Mouse (Mus musculus): Measurements from ENCODE around the gene Plpp7. TPM values are rescaled to one million over a fixed set of nuclear protein-coding genes. Genes with fewer than 3 reads are reported as not detected.
A peak's percentile ranks its signal among the peaks of the same experiment; 100 is the strongest.

Plpp7 gene
- polyA plus RNA-seq, 1 experiment from 2014 or later: 13.6 TPM

DNA sequence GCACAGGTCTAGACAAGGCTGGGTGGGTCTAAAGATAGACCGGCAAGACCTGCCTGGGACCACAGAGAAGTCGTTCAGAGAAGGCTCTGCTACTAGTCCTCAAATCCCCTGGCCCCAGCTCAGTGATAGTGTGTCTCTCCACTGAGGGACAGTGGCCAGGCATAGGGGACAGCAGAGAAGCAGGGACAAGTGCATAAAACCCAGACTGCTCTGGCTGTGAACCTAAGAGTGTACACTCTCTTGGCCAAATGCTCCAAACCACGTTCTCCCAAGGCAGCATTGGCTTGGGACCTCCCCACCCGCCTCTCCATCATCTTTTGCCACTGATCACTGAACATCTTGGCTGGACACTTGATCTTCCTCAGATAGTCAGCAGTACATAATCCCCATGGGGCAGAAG, 7.7 kb upstream of the Plpp7 start:
- ATAC-seq (ENCODE audit: insufficient number of reproducible peaks, insufficient read depth, low FRiP score, low read depth): no peak
- peak overlapping the region in 1 of 2 experiments; percentile 72; a peak in 1 of 4 replicates for H3K27ac ChIP-seq (replicated peaks in 1 of 2; ENCODE audit: control insufficient read depth in 1 of 2, insufficient read depth in 1 of 2, low read depth in 2 of 2, low read length in 2 of 2)
- no peaks in the 10 kb centered on the region for H3K27me3 ChIP-seq (ENCODE audit: control insufficient read depth, insufficient read depth, low read length)
- H3K4me2 ChIP-seq (ENCODE audit: low read length): no peak overlapping the region
- WGBS: 43% methylated on average over 4 of the region's 4 CpGs
- no peaks in the 10 kb centered on the region for H3K9me3 ChIP-seq (ENCODE audit: control insufficient read depth, low read length)
- no peak overlapping the region for H3K4me3 ChIP-seq (ENCODE audit: control insufficient read depth in 1 of 2, insufficient read depth in 1 of 2, low read depth in 1 of 2, low read length in 2 of 2)
- peaks cover 16 to 23% of the 10 kb centered on the region in 2 experiments for H3K4me1 ChIP-seq (ENCODE audit: control insufficient read depth in 2 of 2, insufficient read depth in 2 of 2, low read length in 2 of 2)
- H3K9ac ChIP-seq (ENCODE audit: low read length): no peak overlapping the region
- H3K36me3 ChIP-seq (ENCODE audit: control insufficient read depth, insufficient read depth, low read length): no peaks in the 10 kb centered on the region

DNA sequence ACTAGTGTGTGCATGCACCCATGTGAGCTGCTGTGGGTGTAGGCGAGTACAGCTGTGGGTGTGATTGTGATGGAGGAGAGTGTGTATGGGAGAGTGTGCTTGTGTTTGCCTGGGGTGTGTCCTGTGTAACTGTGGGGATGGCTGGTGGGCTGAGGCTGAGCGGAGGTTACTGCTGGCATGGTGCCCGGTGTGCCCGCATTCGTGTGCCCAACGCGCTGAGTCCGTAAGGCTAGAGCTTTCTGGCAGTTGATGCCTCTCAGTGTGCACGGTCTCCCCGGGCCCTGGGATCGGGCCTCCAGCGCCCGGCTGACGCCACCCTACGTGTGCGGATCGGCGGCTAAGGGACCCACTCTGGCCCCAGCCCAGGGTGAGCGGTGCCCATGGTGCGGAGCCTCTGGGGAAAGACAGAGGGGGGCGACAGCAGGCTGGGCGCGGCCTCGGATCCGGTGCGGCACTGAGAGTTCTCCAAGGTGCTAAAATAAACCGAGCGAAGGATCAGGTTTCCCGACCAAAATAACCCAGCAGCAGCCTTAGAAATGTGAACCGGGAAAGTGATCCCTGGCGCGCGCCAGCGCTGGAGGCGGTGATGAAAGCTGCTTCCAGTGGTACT, 6.9 kb upstream of the Plpp7 start:
- WGBS: 4% methylated on average over 35 of the region's 35 CpGs
- Histone ChIP-seq H3K4me3 (ENCODE audit: control insufficient read depth in 1 of 2, insufficient read depth in 1 of 2, low read depth in 1 of 2, low read length in 2 of 2) (peak overlapping the region; percentile 20 to 35), H3K27ac (replicated peaks in 1 of 2; ENCODE audit: control insufficient read depth in 1 of 2, insufficient read depth in 1 of 2, low read depth in 2 of 2, low read length in 2 of 2) (peak overlapping the region; percentile 72 to 77), H3K27me3 (ENCODE audit: control insufficient read depth, insufficient read depth, low read length) (no peaks in the 10 kb centered on the region), H3K9ac (ENCODE audit: low read length) (peak overlapping the region; percentile 57), H3K4me1 (ENCODE audit: control insufficient read depth in 2 of 2, insufficient read depth in 2 of 2, low read length in 2 of 2) (peaks cover 16 to 23% of the 10 kb centered on the region in 2 experiments), H3K4me2 (ENCODE audit: low read length) (peak overlapping the region; percentile 57), H3K9me3 (ENCODE audit: control insufficient read depth, low read length) (no peaks in the 10 kb centered on the region), H3K36me3 (ENCODE audit: control insufficient read depth, insufficient read depth, low read length) (no peaks in the 10 kb centered on the region)
- peak; percentile 34; the same call in 1 of the 2 replicates for ATAC-seq (ENCODE audit: insufficient number of reproducible peaks, insufficient read depth, low FRiP score, low read depth)

DNA sequence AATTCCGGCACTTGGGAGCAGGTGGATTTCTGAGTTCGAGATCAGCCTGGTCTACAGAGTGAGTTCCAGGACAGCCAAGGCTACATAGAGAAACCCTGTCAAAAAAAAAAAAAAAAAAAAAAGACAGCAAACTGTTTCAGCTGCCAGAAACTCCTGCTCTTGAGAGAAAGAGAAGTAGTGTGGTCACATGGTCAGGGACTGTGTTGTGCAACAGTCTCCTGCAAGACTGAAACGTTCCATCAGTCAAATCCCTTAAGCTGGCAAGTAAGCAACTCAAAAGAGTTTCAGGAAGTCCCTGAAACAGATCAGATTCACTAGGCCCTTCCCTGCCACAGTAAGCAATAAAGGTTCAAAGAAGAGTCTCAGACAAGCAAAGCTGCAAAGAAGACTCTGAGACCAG, 5.7 kb upstream of the Plpp7 start:
- Histone ChIP-seq H3K9ac (ENCODE audit: low read length) (peak overlapping the region; percentile 57; the same call in 1 of the 2 replicates), H3K27me3 (ENCODE audit: control insufficient read depth, insufficient read depth, low read length) (no peaks in the 10 kb centered on the region), H3K9me3 (ENCODE audit: control insufficient read depth, low read length) (no peaks in the 10 kb centered on the region), H3K27ac (replicated peaks in 1 of 2; ENCODE audit: control insufficient read depth in 1 of 2, insufficient read depth in 1 of 2, low read depth in 2 of 2, low read length in 2 of 2) (peak overlapping the region in 1 of 2 experiments; percentile 72; a peak in 2 of 4 replicates), H3K4me1 (ENCODE audit: control insufficient read depth in 2 of 2, insufficient read depth in 2 of 2, low read length in 2 of 2) (peaks cover 16 to 23% of the 10 kb centered on the region in 2 experiments), H3K4me3 (ENCODE audit: control insufficient read depth in 1 of 2, insufficient read depth in 1 of 2, low read depth in 1 of 2, low read length in 2 of 2) (no peak overlapping the region), H3K4me2 (ENCODE audit: low read length) (no peak overlapping the region; the same call in 1 of the 2 replicates), H3K36me3 (ENCODE audit: control insufficient read depth, insufficient read depth, low read length) (no peaks in the 10 kb centered on the region)
- WGBS: 73% methylated on average over 3 of the region's 3 CpGs
- no peak for ATAC-seq (ENCODE audit: insufficient number of reproducible peaks, insufficient read depth, low FRiP score, low read depth)

DNA sequence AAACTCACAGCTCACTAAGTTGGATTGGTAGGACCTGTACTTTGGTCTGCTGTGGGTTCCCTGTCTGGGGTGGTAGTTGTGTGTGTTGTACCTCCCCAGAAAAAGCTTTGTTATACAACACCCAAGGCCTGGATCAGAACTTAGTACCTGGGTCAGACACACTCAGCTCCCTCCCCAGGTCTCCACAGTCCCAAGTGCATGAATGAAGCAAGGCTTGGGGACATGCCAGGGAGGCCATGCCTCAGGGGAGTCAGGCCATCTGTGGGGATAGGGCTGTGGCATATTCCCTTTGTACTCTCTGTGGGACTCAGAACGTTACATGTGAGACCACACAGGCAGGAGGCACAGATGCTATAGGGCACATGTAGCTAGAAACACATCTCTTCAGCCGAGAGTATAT, 5.2 kb upstream of the Plpp7 start:
- Histone ChIP-seq H3K9ac (ENCODE audit: low read length) (no peak overlapping the region), H3K36me3 (ENCODE audit: control insufficient read depth, insufficient read depth, low read length) (no peaks in the 10 kb centered on the region), H3K27me3 (ENCODE audit: control insufficient read depth, insufficient read depth, low read length) (no peaks in the 10 kb centered on the region), H3K4me3 (ENCODE audit: control insufficient read depth in 1 of 2, insufficient read depth in 1 of 2, low read depth in 1 of 2, low read length in 2 of 2) (no peak overlapping the region), H3K27ac (replicated peaks in 1 of 2; ENCODE audit: control insufficient read depth in 1 of 2, insufficient read depth in 1 of 2, low read depth in 2 of 2, low read length in 2 of 2) (no peak overlapping the region), H3K4me1 (ENCODE audit: control insufficient read depth in 2 of 2, insufficient read depth in 2 of 2, low read length in 2 of 2) (peaks cover 16 to 21% of the 10 kb centered on the region in 2 experiments), H3K4me2 (ENCODE audit: low read length) (no peak overlapping the region), H3K9me3 (ENCODE audit: control insufficient read depth, low read length) (no peaks in the 10 kb centered on the region)
- ATAC-seq (ENCODE audit: insufficient number of reproducible peaks, insufficient read depth, low FRiP score, low read depth): no peak
- WGBS: 77% methylated on average over 2 of the region's 2 CpGs

DNA sequence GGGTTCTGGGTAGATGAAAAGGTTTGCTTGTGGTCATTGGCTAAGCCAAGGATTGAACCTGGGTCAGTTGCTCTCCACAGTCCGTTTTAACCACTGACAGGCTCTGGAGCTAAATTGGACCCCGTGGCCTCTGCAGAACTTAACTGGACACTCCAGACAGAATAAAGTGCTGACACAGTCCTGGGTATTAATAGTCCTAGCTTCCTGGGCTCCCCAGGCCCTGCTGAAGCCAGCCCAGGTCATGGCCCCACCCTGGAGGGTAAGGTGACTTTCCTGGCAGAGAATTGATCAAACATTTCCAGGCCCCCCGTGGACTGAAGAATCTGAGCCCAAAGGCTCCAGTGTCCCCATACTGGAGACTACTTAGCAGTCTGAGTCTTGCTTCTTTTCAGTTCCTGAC, 3.4 kb upstream of the Plpp7 start:
- Histone ChIP-seq H3K27me3 (ENCODE audit: control insufficient read depth, insufficient read depth, low read length) (no peaks in the 10 kb centered on the region), H3K4me1 (ENCODE audit: control insufficient read depth in 2 of 2, insufficient read depth in 2 of 2, low read length in 2 of 2) (peaks cover 23 to 34% of the 10 kb centered on the region in 2 experiments), H3K36me3 (ENCODE audit: control insufficient read depth, insufficient read depth, low read length) (no peaks in the 10 kb centered on the region), H3K4me2 (ENCODE audit: low read length) (no peak overlapping the region), H3K9ac (ENCODE audit: low read length) (no peak overlapping the region), H3K27ac (replicated peaks in 1 of 2; ENCODE audit: control insufficient read depth in 1 of 2, insufficient read depth in 1 of 2, low read depth in 2 of 2, low read length in 2 of 2) (no peak overlapping the region), H3K9me3 (ENCODE audit: control insufficient read depth, low read length) (no peaks in the 10 kb centered on the region), H3K4me3 (ENCODE audit: control insufficient read depth in 1 of 2, insufficient read depth in 1 of 2, low read depth in 1 of 2, low read length in 2 of 2) (no peak overlapping the region)
- ATAC-seq (ENCODE audit: insufficient number of reproducible peaks, insufficient read depth, low FRiP score, low read depth): no peak
- WGBS: 43% methylated on average over 3 of the region's 3 CpGs

DNA sequence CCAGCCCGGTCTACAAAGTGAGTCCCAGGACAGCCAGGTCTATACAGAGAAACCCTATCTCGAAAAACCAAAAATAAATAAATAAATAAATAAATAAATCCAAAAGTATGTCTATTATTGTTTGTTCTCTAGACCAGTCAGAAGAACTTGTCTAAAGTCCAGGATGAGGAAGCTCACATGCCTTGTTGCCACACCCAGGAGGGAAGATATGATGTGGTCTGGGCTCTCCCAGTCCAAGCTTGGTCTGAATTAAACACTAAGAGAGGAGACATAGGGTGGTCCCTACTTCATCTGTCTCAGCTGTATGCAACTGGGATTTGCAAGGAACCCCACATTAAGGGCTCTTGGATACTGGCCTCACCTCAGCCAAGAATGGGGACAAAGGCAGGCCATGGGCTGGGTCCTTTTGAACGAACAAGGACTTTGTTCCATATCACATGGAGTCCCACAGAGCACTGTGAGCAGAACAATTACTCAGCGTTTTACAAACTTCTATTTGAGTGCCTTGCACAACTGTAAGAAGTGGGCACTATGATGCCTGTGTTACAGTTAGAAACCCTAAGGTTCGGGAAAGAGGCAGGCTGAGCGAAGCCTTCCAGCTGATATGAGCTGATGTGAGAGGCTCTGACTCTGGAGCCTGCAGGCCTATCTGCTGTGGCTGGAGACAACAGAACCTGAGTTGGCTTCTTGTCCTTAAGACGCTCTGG, 1.2 kb upstream of the Plpp7 start:
- Histone ChIP-seq H3K9ac (ENCODE audit: low read length) (no peak overlapping the region), H3K27me3 (ENCODE audit: control insufficient read depth, insufficient read depth, low read length) (no peaks in the 10 kb centered on the region), H3K36me3 (ENCODE audit: control insufficient read depth, insufficient read depth, low read length) (no peaks in the 10 kb centered on the region), H3K4me1 (ENCODE audit: control insufficient read depth in 2 of 2, insufficient read depth in 2 of 2, low read length in 2 of 2) (peaks cover 10 to 21% of the 10 kb centered on the region in 2 experiments), H3K27ac (replicated peaks in 1 of 2; ENCODE audit: control insufficient read depth in 1 of 2, insufficient read depth in 1 of 2, low read depth in 2 of 2, low read length in 2 of 2) (no peak overlapping the region), H3K4me2 (ENCODE audit: low read length) (no peak overlapping the region), H3K4me3 (ENCODE audit: control insufficient read depth in 1 of 2, insufficient read depth in 1 of 2, low read depth in 1 of 2, low read length in 2 of 2) (no peak overlapping the region), H3K9me3 (ENCODE audit: control insufficient read depth, low read length) (no peaks in the 10 kb centered on the region)
- no peak for ATAC-seq (ENCODE audit: insufficient number of reproducible peaks, insufficient read depth, low FRiP score, low read depth)
- 82% methylated on average over 7 of the region's 7 CpGs for WGBS

DNA sequence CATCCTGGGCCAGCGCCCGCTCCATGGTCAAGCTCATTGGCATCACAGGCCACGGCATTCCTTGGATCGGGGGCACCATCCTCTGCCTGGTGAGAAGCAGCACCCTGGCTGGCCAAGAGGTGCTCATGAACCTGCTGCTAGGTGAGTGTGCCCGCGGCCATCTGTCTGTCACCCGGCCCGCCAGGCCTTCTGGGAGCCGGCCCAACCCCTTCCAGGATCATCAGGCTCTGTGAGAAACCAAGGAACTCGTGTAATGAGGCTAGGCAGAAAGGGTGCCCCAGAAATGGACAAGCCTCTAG, 743 bp downstream of the Plpp7 start:
- H3K4me2 ChIP-seq (ENCODE audit: low read length): peak overlapping the region; percentile 72
- no peak for ATAC-seq (ENCODE audit: insufficient number of reproducible peaks, insufficient read depth, low FRiP score, low read depth)

More for the DNA sequence above, 743 bp downstream of the Plpp7 start:
- Histone ChIP-seq H3K27ac (replicated peaks in 1 of 2; ENCODE audit: control insufficient read depth in 1 of 2, insufficient read depth in 1 of 2, low read depth in 2 of 2, low read length in 2 of 2) (peak overlapping the region in 1 of 2 experiments; percentile 62; a peak in 2 of 4 replicates), H3K4me3 (ENCODE audit: control insufficient read depth in 1 of 2, insufficient read depth in 1 of 2, low read depth in 1 of 2, low read length in 2 of 2) (peak overlapping the region; percentile 45 to 52), H3K36me3 (ENCODE audit: control insufficient read depth, insufficient read depth, low read length) (peaks cover 3% of the 10 kb centered on the region; the same call in 1 of the 2 replicates), H3K4me1 (ENCODE audit: control insufficient read depth in 2 of 2, insufficient read depth in 2 of 2, low read length in 2 of 2) (peaks cover 7 to 17% of the 10 kb centered on the region in 2 experiments), H3K27me3 (ENCODE audit: control insufficient read depth, insufficient read depth, low read length) (no peaks in the 10 kb centered on the region), H3K9me3 (ENCODE audit: control insufficient read depth, low read length) (0 out of 2 replicates have a peak, but pooled peaks cover 2% of the 10 kb centered on the region), H3K9ac (ENCODE audit: low read length) (peak overlapping the region; percentile 77)
- WGBS: 74% methylated on average over 10 of the region's 10 CpGs
